Mouse (Mus musculus) E14TG2a.4 (cell line): ENCODE measurements at regions not wholly inside any gene's neighbourhood (a gene's known extent, or its start where the extent isn't known, plus 50 kb on each side); places are given as distances from the start of the nearest gene placed in this dataset.

Source experiments
- CTCF ChIP-seq: conservative IDR thresholded peaks from 2 replicates; pipeline ENCODE4 v1.5.1; 2014; ENCODE audit warnings: low read length
- NANOG ChIP-seq: IDR thresholded peaks from 2 replicates; pipeline ENCODE4 v1.6.1; 2014; ENCODE audit warnings: borderline replicate concordance, low read length, mixed read lengths
- POU5F1 ChIP-seq: IDR thresholded peaks from 2 replicates; pipeline ENCODE4 v1.6.1; 2014; ENCODE audit warnings: low read length, borderline replicate concordance

GRCm38 (mm10) chr1:7745887-7746286 is 2938.2 kb downstream of the Gm37988 start:
- TF ChIP-seq CTCF (no peak), NANOG (no peak), POU5F1 (no peak)
